Mouse (Mus musculus): ENCODE results near the gene Myo19. TPM values are rescaled to one million over a fixed set of nuclear protein-coding genes. Genes with fewer than 3 reads are reported as not detected.
A peak's percentile ranks its signal among the peaks of the same experiment; 100 is the strongest.

The Myo19 gene
- polyA plus RNA-seq, 1 experiment from 2014 or later: 3.6 TPM

- no peak for ATAC-seq
- H3K27ac ChIP-seq (ENCODE audit: low read depth, low read length): no peak within 1 kb of the TSS
Observed at GRCm38 (mm10) chr11:84957591-84958270, 77.8 kb downstream of the Myo19 start, which contains the start of gene Car4. Car4 (plus strand) TSS chr11:84957786.

GRCm38 (mm10) chr11:84958271-84958630 is 78.3 kb downstream of the Myo19 start:
- no peak for ATAC-seq
- no peak for TF ChIP-seq CTCF (IDR thresholded peaks at IDR 0.05; ENCODE audit: low read depth)
- WGBS: 4% methylated on average over 11 of the region's 11 CpGs
- Histone ChIP-seq H3K4me2 (replicated peaks; ENCODE audit: low read depth) (peak overlapping the region; percentile 46), H3K36me3 (ENCODE audit: control insufficient read depth, insufficient read depth) (no peaks in the 10 kb centered on the region), H3K27me3 (replicated peaks; ENCODE audit: control insufficient read depth, insufficient read depth, low read length) (peaks cover 29% of the 10 kb centered on the region), H3K27ac (ENCODE audit: low read depth, low read length) (no peak overlapping the region), H3K9me3 (ENCODE audit: control insufficient read depth) (no peaks in the 10 kb centered on the region), H3K4me3 (ENCODE audit: low read depth, low read length) (no peak overlapping the region), H3K9ac (ENCODE audit: low read depth, low read length) (no peak overlapping the region), H3K4me1 (replicated peaks; ENCODE audit: control insufficient read depth, insufficient read depth, low read length) (no peaks in the 10 kb centered on the region)

More at GRCm38 (mm10) chr11:84957591-84958270, 77.8 kb downstream of the Myo19 start, which contains the start of gene Car4:
- Histone ChIP-seq H3K4me1 (replicated peaks; ENCODE audit: control insufficient read depth, insufficient read depth, low read length) (no peaks in the 10 kb centered on the region), H3K9me3 (ENCODE audit: control insufficient read depth) (no peaks in the 10 kb centered on the region), H3K27me3 (replicated peaks; ENCODE audit: control insufficient read depth, insufficient read depth, low read length) (peaks cover 29% of the 10 kb centered on the region), H3K4me2 (replicated peaks; ENCODE audit: low read depth) (peak within 1 kb of the TSS; percentile 46), H3K36me3 (ENCODE audit: control insufficient read depth, insufficient read depth) (no peaks in the 10 kb centered on the region), H3K4me3 (ENCODE audit: low read depth, low read length) (peak within 1 kb of the TSS; percentile 18), H3K9ac (ENCODE audit: low read depth, low read length) (no peak within 1 kb of the TSS)
- WGBS: 1% methylated on average over 49 of the region's 49 CpGs
- no peak for TF ChIP-seq CTCF (IDR thresholded peaks at IDR 0.05; ENCODE audit: low read depth)

GRCm38 (mm10) chr11:84959181-84959580 is 79.2 kb downstream of the Myo19 start:
- Histone ChIP-seq H3K4me3 (ENCODE audit: low read depth, low read length) (no peak overlapping the region), H3K9ac (ENCODE audit: low read depth, low read length) (no peak overlapping the region), H3K4me1 (replicated peaks; ENCODE audit: control insufficient read depth, insufficient read depth, low read length) (no peaks in the 10 kb centered on the region), H3K27ac (ENCODE audit: low read depth, low read length) (no peak overlapping the region), H3K9me3 (ENCODE audit: control insufficient read depth) (no peaks in the 10 kb centered on the region), H3K27me3 (replicated peaks; ENCODE audit: control insufficient read depth, insufficient read depth, low read length) (peaks cover 29% of the 10 kb centered on the region), H3K4me2 (replicated peaks; ENCODE audit: low read depth) (no peak overlapping the region), H3K36me3 (ENCODE audit: control insufficient read depth, insufficient read depth) (no peaks in the 10 kb centered on the region)
- ATAC-seq: no peak
- WGBS: 34% methylated on average over 5 of the region's 5 CpGs
- TF ChIP-seq CTCF (IDR thresholded peaks at IDR 0.05; ENCODE audit: low read depth): no peak

- Histone ChIP-seq H3K9ac (ENCODE audit: low read depth, low read length) (no peak overlapping the region), H3K9me3 (ENCODE audit: control insufficient read depth) (no peaks in the 10 kb centered on the region), H3K27me3 (replicated peaks; ENCODE audit: control insufficient read depth, insufficient read depth, low read length) (peaks cover 29% of the 10 kb centered on the region), H3K4me1 (replicated peaks; ENCODE audit: control insufficient read depth, insufficient read depth, low read length) (no peaks in the 10 kb centered on the region), H3K4me3 (ENCODE audit: low read depth, low read length) (no peak overlapping the region), H3K27ac (ENCODE audit: low read depth, low read length) (no peak overlapping the region), H3K36me3 (ENCODE audit: control insufficient read depth, insufficient read depth) (no peaks in the 10 kb centered on the region), H3K4me2 (replicated peaks; ENCODE audit: low read depth) (peak overlapping the region; percentile 13; the same call in 1 of the 2 replicates)
- no peak for TF ChIP-seq CTCF (IDR thresholded peaks at IDR 0.05; ENCODE audit: low read depth)
- no peak for ATAC-seq
- 7% methylated on average over 9 of the region's 9 CpGs for WGBS
Observed at GRCm38 (mm10) chr11:84959701-84960181, 79.8 kb downstream of the Myo19 start.

GRCm38 (mm10) chr11:84960291-84960690 is 80.3 kb downstream of the Myo19 start:
- Histone ChIP-seq H3K4me3 (ENCODE audit: low read depth, low read length) (no peak overlapping the region), H3K36me3 (ENCODE audit: control insufficient read depth, insufficient read depth) (no peaks in the 10 kb centered on the region), H3K27ac (ENCODE audit: low read depth, low read length) (no peak overlapping the region), H3K4me1 (replicated peaks; ENCODE audit: control insufficient read depth, insufficient read depth, low read length) (no peaks in the 10 kb centered on the region), H3K4me2 (replicated peaks; ENCODE audit: low read depth) (no peak overlapping the region), H3K9ac (ENCODE audit: low read depth, low read length) (no peak overlapping the region), H3K9me3 (ENCODE audit: control insufficient read depth) (no peaks in the 10 kb centered on the region), H3K27me3 (replicated peaks; ENCODE audit: control insufficient read depth, insufficient read depth, low read length) (peaks cover 29% of the 10 kb centered on the region)
- 65% methylated on average over 3 of the region's 3 CpGs for WGBS
- ATAC-seq: no peak
- TF ChIP-seq CTCF (IDR thresholded peaks at IDR 0.05; ENCODE audit: low read depth): no peak

GRCm38 (mm10) chr11:84960780-84961179 is 80.8 kb downstream of the Myo19 start:
- peaks cover 28% of the 10 kb centered on the region for H3K27me3 ChIP-seq (replicated peaks; ENCODE audit: control insufficient read depth, insufficient read depth, low read length)
- no peak overlapping the region for H3K9ac ChIP-seq (ENCODE audit: low read depth, low read length)
- 72% methylated on average over 6 of the region's 6 CpGs for WGBS
- H3K4me3 ChIP-seq (ENCODE audit: low read depth, low read length): no peak overlapping the region
- no peak overlapping the region for H3K27ac ChIP-seq (ENCODE audit: low read depth, low read length)
- no peaks in the 10 kb centered on the region for H3K4me1 ChIP-seq (replicated peaks; ENCODE audit: control insufficient read depth, insufficient read depth, low read length)
- H3K36me3 ChIP-seq (ENCODE audit: control insufficient read depth, insufficient read depth): no peaks in the 10 kb centered on the region
- H3K4me2 ChIP-seq (replicated peaks; ENCODE audit: low read depth): no peak overlapping the region
- no peak for TF ChIP-seq CTCF (IDR thresholded peaks at IDR 0.05; ENCODE audit: low read depth)
- no peaks in the 10 kb centered on the region for H3K9me3 ChIP-seq (ENCODE audit: control insufficient read depth)
- no peak for ATAC-seq

Small RNA genes within 50 kb of the gene (microRNA-seq; reads per million reads assigned to microRNA genes)
- not detected for gene Gm23564

Other genes starting within 250 kb of the Myo19 start
- gene Mrm1, start 60.6 kb upstream of the Myo19 start, polyA plus RNA-seq (2015; fragmentation: Nextera tagmentation; extraction: Ambion mirVana): 7.1 and 8.9 TPM in 2 replicates
- gene Dhrs11, start 51.2 kb upstream of the Myo19 start, polyA plus RNA-seq (2015; fragmentation: Nextera tagmentation; extraction: Ambion mirVana): 129 and 141 TPM in 2 replicates
- gene Ggnbp2, start 9.3 kb upstream of the Myo19 start, polyA plus RNA-seq (2015; fragmentation: Nextera tagmentation; extraction: Ambion mirVana): 75.0 and 89.9 TPM in 2 replicates
- 1.3 and 1.5 TPM in 2 replicates for gene Pigw, start 137 bp downstream of the Myo19 start, polyA plus RNA-seq (2015; fragmentation: Nextera tagmentation; extraction: Ambion mirVana)
- gene Znhit3, start 36.2 kb downstream of the Myo19 start, polyA plus RNA-seq (2015; fragmentation: Nextera tagmentation; extraction: Ambion mirVana): 22.6 and 23.5 TPM in 2 replicates
- gene Car4, start 77.6 kb downstream of the Myo19 start, polyA plus RNA-seq (2015; fragmentation: Nextera tagmentation; extraction: Ambion mirVana): 0.33 and 0.64 TPM in 2 replicates